19 mouse cellular contexts compared by ENCODE assay signal in genomic region chr13:56575074-56575473, GRCm38 (mm10). TPM values are rescaled to one million over a fixed set of nuclear protein-coding genes. Genes with fewer than 3 reads are reported as not detected.
DNase-seq lines count a peak whose midpoint lies in the region; ATAC-seq lines count a peak whose summit lies in the region.
"Had no signal": no experiment of that assay in that cellular context is flagged by ENCODE, and none has a peak within 500 bp of the region (broad histone marks: within the 10 kb centered on the region; RNA-seq: fewer than 3 reads in every experiment).

No protein-coding gene starts in this region.

- ATAC-seq in hindbrain, embryonic 13.5 days (ENCODE audit: low FRiP score): no peak
- no peak for ATAC-seq in embryonic facial prominence, embryonic 13.5 days (ENCODE audit: insufficient number of reproducible peaks, insufficient read depth, low FRiP score, low TSS enrichment, low read depth)
- no peak for ATAC-seq in intestine, embryonic 15.5 days
- no peak for ATAC-seq in stomach, embryonic 16.5 days (ENCODE audit: insufficient read depth, low FRiP score)
- no peak for ATAC-seq in forebrain, embryonic 15.5 days (replicated peaks)
- ATAC-seq: forebrain, postnatal 0 days had no signal

- WGBS in hindbrain, embryonic 10.5 days: 79% methylated on average over 4 of the region's 4 CpGs
- WGBS in hindbrain, embryonic 13.5 days: 81% methylated on average over 4 of the region's 4 CpGs
- WGBS in embryonic facial prominence, embryonic 13.5 days: 72% methylated on average over 4 of the region's 4 CpGs
- WGBS in intestine, embryonic 15.5 days: 71% methylated on average over 4 of the region's 4 CpGs
- WGBS in stomach, embryonic 16.5 days: 73% methylated on average over 4 of the region's 4 CpGs
- 69% methylated on average over 4 of the region's 4 CpGs for WGBS in forebrain, embryonic 15.5 days

- H3K27me3 ChIP-seq in hindbrain, embryonic 10.5 days (ENCODE audit: insufficient read depth, poor library complexity, severe bottlenecking): no peaks in the 10 kb centered on the region
- no peaks in the 10 kb centered on the region for H3K27me3 ChIP-seq in hindbrain, embryonic 13.5 days
- no peaks in the 10 kb centered on the region for H3K27me3 ChIP-seq in embryonic facial prominence, embryonic 13.5 days
- H3K27me3 ChIP-seq in intestine, embryonic 15.5 days (replicated peaks): no peaks in the 10 kb centered on the region
- H3K27me3 ChIP-seq in stomach, embryonic 16.5 days (ENCODE audit: control insufficient read depth, insufficient read depth, low read length): no peaks in the 10 kb centered on the region
- H3K27me3 ChIP-seq in forebrain, embryonic 15.5 days: no peaks in the 10 kb centered on the region
- H3K27me3 ChIP-seq: hindbrain, embryonic 15.5 days; midbrain, embryonic 12.5 days; neural tube, embryonic 15.5 days had no signal

- H3K36me3 ChIP-seq in hindbrain, embryonic 10.5 days: no peaks in the 10 kb centered on the region
- H3K36me3 ChIP-seq in hindbrain, embryonic 13.5 days: no peaks in the 10 kb centered on the region
- H3K36me3 ChIP-seq in embryonic facial prominence, embryonic 13.5 days: no peaks in the 10 kb centered on the region
- no peaks in the 10 kb centered on the region for H3K36me3 ChIP-seq in intestine, embryonic 15.5 days
- no peaks in the 10 kb centered on the region for H3K36me3 ChIP-seq in stomach, embryonic 16.5 days (ENCODE audit: control insufficient read depth, insufficient read depth, low read length)
- no peaks in the 10 kb centered on the region for H3K36me3 ChIP-seq in forebrain, embryonic 15.5 days
- H3K36me3 ChIP-seq: heart, embryonic 10.5 days; hindbrain, embryonic 15.5 days; midbrain, embryonic 12.5 days; neural tube, embryonic 15.5 days had no signal

- H3K9ac ChIP-seq in hindbrain, embryonic 13.5 days: no peak overlapping the region
- no peak overlapping the region for H3K9ac ChIP-seq in embryonic facial prominence, embryonic 13.5 days
- H3K9ac ChIP-seq in intestine, embryonic 15.5 days: no peak overlapping the region
- H3K9ac ChIP-seq in stomach, embryonic 16.5 days (ENCODE audit: low read length): no peak overlapping the region
- no peak overlapping the region for H3K9ac ChIP-seq in forebrain, embryonic 15.5 days (replicated peaks)
- H3K9ac ChIP-seq: forebrain, postnatal 0 days; hindbrain, embryonic 15.5 days; liver, embryonic 14.5 days; midbrain, embryonic 12.5 days; neural tube, embryonic 15.5 days had no signal

- H3K4me2 ChIP-seq in hindbrain, embryonic 13.5 days: no peak overlapping the region
- no peak overlapping the region for H3K4me2 ChIP-seq in embryonic facial prominence, embryonic 13.5 days
- H3K4me2 ChIP-seq in intestine, embryonic 15.5 days (replicated peaks): no peak overlapping the region
- no peak overlapping the region for H3K4me2 ChIP-seq in stomach, embryonic 16.5 days (ENCODE audit: low read depth, low read length)
- no peak overlapping the region for H3K4me2 ChIP-seq in forebrain, embryonic 15.5 days (replicated peaks)
- H3K4me2 ChIP-seq: hindbrain, embryonic 15.5 days; midbrain, embryonic 12.5 days; neural tube, embryonic 15.5 days had no signal

- peaks cover 8% of the 10 kb centered on the region; the same call in 1 of the 2 replicates for H3K4me1 ChIP-seq in hindbrain, embryonic 10.5 days (replicated peaks)
- no peaks in the 10 kb centered on the region for H3K4me1 ChIP-seq in hindbrain, embryonic 13.5 days (replicated peaks)
- peaks cover 44% of the 10 kb centered on the region for H3K4me1 ChIP-seq in embryonic facial prominence, embryonic 13.5 days
- peaks cover 22% of the 10 kb centered on the region for H3K4me1 ChIP-seq in intestine, embryonic 15.5 days (replicated peaks)
- peaks cover 26% of the 10 kb centered on the region for H3K4me1 ChIP-seq in stomach, embryonic 16.5 days (ENCODE audit: control insufficient read depth, insufficient read depth, low read length)
- H3K4me1 ChIP-seq in forebrain, embryonic 15.5 days: no peaks in the 10 kb centered on the region
- H3K4me1 ChIP-seq: hindbrain, embryonic 15.5 days; midbrain, embryonic 12.5 days; neural tube, embryonic 15.5 days had no signal

- no peak for DNase-seq in hindbrain, embryonic 10.5 days (ENCODE audit: low spot score)
- no peak for DNase-seq in urinary bladder, postnatal 4 days (ENCODE audit: low spot score in 2 of 2)
- DNase-seq: adrenal gland, adult 8-10 months; forebrain, postnatal 0 days had no signal

- H3K4me3 ChIP-seq in hindbrain, embryonic 10.5 days: no peak overlapping the region
- H3K4me3 ChIP-seq in hindbrain, embryonic 13.5 days: no peak overlapping the region
- H3K4me3 ChIP-seq in embryonic facial prominence, embryonic 13.5 days: no peak overlapping the region
- H3K4me3 ChIP-seq in intestine, embryonic 15.5 days (replicated peaks): no peak overlapping the region
- no peak overlapping the region for H3K4me3 ChIP-seq in stomach, embryonic 16.5 days (replicated peaks; ENCODE audit: low read length)
- H3K4me3 ChIP-seq in forebrain, embryonic 15.5 days: no peak overlapping the region
- H3K4me3 ChIP-seq: heart, embryonic 10.5 days; hindbrain, embryonic 15.5 days; left cerebral cortex, adult 2 months; midbrain, embryonic 12.5 days; neural tube, embryonic 15.5 days had no signal

- 0 out of 2 replicates have a peak overlapping the region, but pooled peaks have one; percentile 82 for H3K27ac ChIP-seq in hindbrain, embryonic 10.5 days
- no peak overlapping the region for H3K27ac ChIP-seq in hindbrain, embryonic 13.5 days
- H3K27ac ChIP-seq in embryonic facial prominence, embryonic 13.5 days: 0 out of 2 replicates have a peak overlapping the region, but pooled peaks have one; percentile 83
- H3K27ac ChIP-seq in intestine, embryonic 15.5 days: peak overlapping the region; percentile 86
- peak overlapping the region; percentile 96 for H3K27ac ChIP-seq in stomach, embryonic 16.5 days (ENCODE audit: low read length)
- no peak overlapping the region for H3K27ac ChIP-seq in forebrain, embryonic 15.5 days (replicated peaks)
- H3K27ac ChIP-seq: hindbrain, embryonic 15.5 days; liver, embryonic 14.5 days; midbrain, embryonic 12.5 days had no signal

- no peaks in the 10 kb centered on the region for H3K9me3 ChIP-seq in hindbrain, embryonic 10.5 days
- no peaks in the 10 kb centered on the region for H3K9me3 ChIP-seq in hindbrain, embryonic 13.5 days
- no peaks in the 10 kb centered on the region for H3K9me3 ChIP-seq in embryonic facial prominence, embryonic 13.5 days
- no peaks in the 10 kb centered on the region for H3K9me3 ChIP-seq in intestine, embryonic 15.5 days
- H3K9me3 ChIP-seq in stomach, embryonic 16.5 days (replicated peaks; ENCODE audit: control insufficient read depth, low read length): no peaks in the 10 kb centered on the region
- H3K9me3 ChIP-seq in forebrain, embryonic 15.5 days: no peaks in the 10 kb centered on the region
- H3K9me3 ChIP-seq: heart, embryonic 10.5 days; hindbrain, embryonic 15.5 days; midbrain, embryonic 12.5 days; neural tube, embryonic 15.5 days had no signal

RNA-seq across cellular contexts. Expression of gene Lect2, which starts 26.8 kb away (rescaled TPM):
- not detected in 2 replicates for polyA plus RNA-seq in hindbrain, embryonic 10.5 days (2016; fragmentation: Nextera tagmentation; extraction: Ambion mirVana)
- polyA plus RNA-seq in hindbrain, embryonic 13.5 days (2015; fragmentation: Nextera tagmentation; extraction: Ambion mirVana): not detected in 2 replicates
- 0.44 TPM in 1 of 2 replicates, not detected in the other for polyA plus RNA-seq in embryonic facial prominence, embryonic 13.5 days (2015; fragmentation: Nextera tagmentation; extraction: Ambion mirVana)
- 12.4 and 13.2 TPM in 2 replicates for polyA plus RNA-seq in intestine, embryonic 15.5 days (2015; fragmentation: Nextera tagmentation; extraction: Ambion mirVana)
- 2.6 and 5.8 TPM in 2 replicates for polyA plus RNA-seq in stomach, embryonic 16.5 days (2015; fragmentation: Nextera tagmentation; extraction: Ambion mirVana)
- polyA plus RNA-seq in forebrain, embryonic 15.5 days (2015; fragmentation: Nextera tagmentation; extraction: Ambion mirVana): not detected in 2 replicates
- polyA plus RNA-seq: C2C12; forebrain, postnatal 0 days; gonadal fat pad, adult 2 months; limb, embryonic 14.5 days; lung, embryonic 16.5 days; midbrain, embryonic 12.5 days; neural tube, embryonic 15.5 days had no signal

RNA-seq across cellular contexts. Expression of gene Tgfbi, which starts 34.2 kb away (rescaled TPM):
- polyA plus RNA-seq in hindbrain, embryonic 10.5 days (2016; fragmentation: Nextera tagmentation; extraction: Ambion mirVana): 38.4 and 42.9 TPM in 2 replicates
- polyA plus RNA-seq in hindbrain, embryonic 13.5 days (2015; fragmentation: Nextera tagmentation; extraction: Ambion mirVana): 11.3 and 14.6 TPM in 2 replicates
- 68.8 TPM in 2 replicates for polyA plus RNA-seq in embryonic facial prominence, embryonic 13.5 days (2015; fragmentation: Nextera tagmentation; extraction: Ambion mirVana)
- polyA plus RNA-seq in intestine, embryonic 15.5 days (2015; fragmentation: Nextera tagmentation; extraction: Ambion mirVana): 120 and 123 TPM in 2 replicates
- polyA plus RNA-seq in stomach, embryonic 16.5 days (2015; fragmentation: Nextera tagmentation; extraction: Ambion mirVana): 180 and 191 TPM in 2 replicates
- polyA plus RNA-seq in forebrain, embryonic 15.5 days (2015; fragmentation: Nextera tagmentation; extraction: Ambion mirVana): 3.6 and 3.9 TPM in 2 replicates

RNA-seq across cellular contexts. Expression of gene Fbxl21, which starts 52.8 kb away (rescaled TPM):
- polyA plus RNA-seq in hindbrain, embryonic 10.5 days (2016; fragmentation: Nextera tagmentation; extraction: Ambion mirVana): 1.4 and 3.2 TPM in 2 replicates
- polyA plus RNA-seq in hindbrain, embryonic 13.5 days (2015; fragmentation: Nextera tagmentation; extraction: Ambion mirVana): 2.8 and 3.5 TPM in 2 replicates
- 2.8 and 3.0 TPM in 2 replicates for polyA plus RNA-seq in embryonic facial prominence, embryonic 13.5 days (2015; fragmentation: Nextera tagmentation; extraction: Ambion mirVana)
- 1.2 and 2.1 TPM in 2 replicates for polyA plus RNA-seq in intestine, embryonic 15.5 days (2015; fragmentation: Nextera tagmentation; extraction: Ambion mirVana)
- 1.6 and 1.9 TPM in 2 replicates for polyA plus RNA-seq in stomach, embryonic 16.5 days (2015; fragmentation: Nextera tagmentation; extraction: Ambion mirVana)
- 2.4 and 2.9 TPM in 2 replicates for polyA plus RNA-seq in forebrain, embryonic 15.5 days (2015; fragmentation: Nextera tagmentation; extraction: Ambion mirVana)

Comparison
In these comparisons a context has a peak if more than half of its experiments do, and no peak if none do; other contexts are left out.
1. H3K27ac ChIP-seq: peak in hindbrain, embryonic 10.5 days (single experiment), embryonic facial prominence, embryonic 13.5 days (single experiment), intestine, embryonic 15.5 days (single experiment) and stomach, embryonic 16.5 days (single experiment); none in hindbrain, embryonic 13.5 days (single experiment) and forebrain, embryonic 15.5 days (single experiment).